Mouse (Mus musculus) right cerebral cortex, postnatal 25 days (tissue): ENCODE data around the gene Trim50.

Experiments used
- DNase-seq: peaks from one replicate; pipeline ENCODE4 v3.0.0; 2022

Trim50 gene

GRCm38 (mm10) chr5:135369787-135370654, 16.9 kb downstream of the Trim50 start, which contains the start of gene Nsun5:
Nsun5 (plus strand) TSS chr5:135369953.
- peak; percentile 93 for DNase-seq

- no peak for DNase-seq
Observed at GRCm38 (mm10) chr5:135371195-135371594, 18.1 kb downstream of the Trim50 start.

GRCm38 (mm10) chr5:135373601-135374000, 20.5 kb downstream of the Trim50 start:
- DNase-seq, result no peak

- no peak for DNase-seq
Observed at GRCm38 (mm10) chr5:135375167-135375566, 22.1 kb downstream of the Trim50 start.

- no peak for DNase-seq
Observed at GRCm38 (mm10) chr5:135376341-135376740, 23.2 kb downstream of the Trim50 start.

- no peak for DNase-seq
Observed at GRCm38 (mm10) chr5:135380681-135381080, 27.6 kb downstream of the Trim50 start.

GRCm38 (mm10) chr5:135381356-135381925, 28.3 kb downstream of the Trim50 start:
- DNase-seq, result no peak

GRCm38 (mm10) chr5:135382746-135383145, 29.7 kb downstream of the Trim50 start:
- DNase-seq, result no peak

GRCm38 (mm10) chr5:135383771-135384170, 30.7 kb downstream of the Trim50 start:
- DNase-seq, result no peak

- peak; percentile 84 for DNase-seq
Observed at GRCm38 (mm10) chr5:135394004-135394823, 41.1 kb downstream of the Trim50 start, which contains the start of gene Pom121. Pom121 (minus strand) TSS chr5:135394546.

GRCm38 (mm10) chr5:135395826-135396225, 42.7 kb downstream of the Trim50 start:
- DNase-seq, result no peak

- DNase-seq, result no peak
Observed at GRCm38 (mm10) chr5:135399382-135399781, 46.3 kb downstream of the Trim50 start.

- peak; percentile 66 for DNase-seq
Observed at GRCm38 (mm10) chr5:135400244-135400643, 47.1 kb downstream of the Trim50 start.

GRCm38 (mm10) chr5:135404623-135405022, 51.5 kb downstream of the Trim50 start:
- peak; percentile 75 for DNase-seq

GRCm38 (mm10) chr5:135405437-135405836, 52.3 kb downstream of the Trim50 start:
- DNase-seq, result no peak

- DNase-seq, result no peak
Observed at GRCm38 (mm10) chr5:135408114-135408513, 55.0 kb downstream of the Trim50 start.

GRCm38 (mm10) chr5:135410266-135410665, 57.2 kb downstream of the Trim50 start:
- DNase-seq, result no peak
